Mouse (Mus musculus) forebrain, embryonic 12.5 days (tissue): ENCODE measurements around the gene Gm4869. TPM values are rescaled to one million over a fixed set of nuclear protein-coding genes. Genes with fewer than 3 reads are reported as not detected.
"Not testable (repeated sequence)": the region's sequence is repeated elsewhere in the genome, so short reads cannot be mapped to it uniquely, and the experiment has no call there.

Experiments used
- ATAC-seq: fragments of 200-750 bp; cut with Nextera tagmentation; 2 replicates; pipeline ENCODE4 v1.8.0; 2017; ENCODE audit warnings: moderate TSS enrichment; ENCODE audit not compliant: low FRiP score
- H3K27ac ChIP-seq: fragments of 300-500 bp; sonication (generic); 2 replicates; pipeline ENCODE4 v1.5.1; 2016; ENCODE audit warnings: mild to moderate bottlenecking
- H3K27me3 ChIP-seq: fragments of 300-500 bp; sonication (generic); 2 replicates; pipeline ENCODE4 v1.6.1; 2016; ENCODE audit warnings: mild to moderate bottlenecking
- H3K36me3 ChIP-seq: fragments of 300-500 bp; sonication (generic); replicated peaks from 2 replicates; pipeline ENCODE4 v1.6.1; 2016; ENCODE audit warnings: mild to moderate bottlenecking
- H3K4me1 ChIP-seq: fragments of 300-500 bp; sonication (generic); 2 replicates; pipeline ENCODE4 v1.6.1; 2016
- H3K4me2 ChIP-seq: fragments of 300-500 bp; sonication (generic); 2 replicates; pipeline ENCODE4 v1.6.1; 2016; ENCODE audit warnings: mild to moderate bottlenecking, moderate library complexity
- H3K4me3 ChIP-seq: fragments of 300-500 bp; sonication (generic); replicated peaks from 2 replicates; pipeline ENCODE4 v1.5.1; 2016; ENCODE audit warnings: mild to moderate bottlenecking
- H3K9ac ChIP-seq: fragments of 300-500 bp; sonication (generic); 2 replicates; pipeline ENCODE4 v1.6.1; 2016; ENCODE audit warnings: mild to moderate bottlenecking
- H3K9me3 ChIP-seq: fragments of 300-500 bp; sonication (generic); 2 replicates; pipeline ENCODE4 v1.6.1; 2016
- whole genome bisulfite sequencing: fragments of 180-500 bp; shearing (Covaris S2); methylation state at CpG from one replicate; pipeline ENCODE4 v1.1.7; 2016; 5-methylcytosine and 5-hydroxymethylcytosine counted together
- polyA plus RNA-seq: library from polyadenylated mRNA; unstranded; fragments of >200 nt; fragmentation: Nextera tagmentation; extraction: Ambion mirVana; gene quantifications from 2 replicates; pipeline ENCODE4 v1.2.1, GENCODE M21; 2016

The Gm4869 gene
- polyA plus RNA-seq, 1 experiment from 2014 or later = not detected

DNA sequence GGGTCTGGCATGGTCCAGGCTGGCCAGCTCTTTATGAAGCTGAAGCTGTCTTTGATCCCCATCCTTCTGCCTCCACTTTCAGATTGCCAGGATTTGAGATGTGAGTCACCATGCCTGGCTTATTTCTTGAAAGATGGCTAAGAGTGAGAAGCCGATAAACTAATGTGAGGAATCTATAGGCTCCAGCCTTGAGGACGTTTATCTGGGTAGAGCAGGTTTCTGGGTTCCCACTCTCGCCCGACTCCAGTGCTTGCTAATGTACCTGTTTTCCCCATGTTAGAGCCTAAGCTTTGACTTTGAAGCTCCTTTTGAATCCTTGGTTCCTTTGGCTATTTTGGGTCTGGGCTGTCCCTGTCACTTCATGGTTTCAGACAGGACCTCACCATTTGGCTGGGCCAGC is 24.8 kb upstream of the Gm4869 start:
- Histone ChIP-seq H3K36me3 (peaks cover 28% of the 10 kb centered on the region), H3K4me2 (peak overlapping the region; percentile 90), H3K27ac (no peak overlapping the region), H3K9ac (peak overlapping the region; percentile 98), H3K4me1 (peaks cover 28% of the 10 kb centered on the region), H3K27me3 (no peaks in the 10 kb centered on the region), H3K9me3 (no peaks in the 10 kb centered on the region), H3K4me3 (peak overlapping the region; percentile 99)
- ATAC-seq = no peak
- 75% methylated on average over 4 of the region's 4 CpGs for WGBS

- no peak for ATAC-seq
- Histone ChIP-seq H3K36me3 (peaks cover 74% of the 10 kb centered on the region), H3K4me2 (no peak overlapping the region), H3K4me3 (no peak overlapping the region), H3K27ac (no peak overlapping the region), H3K4me1 (peaks cover 19% of the 10 kb centered on the region), H3K27me3 (no peaks in the 10 kb centered on the region), H3K9me3 (no peaks in the 10 kb centered on the region), H3K9ac (no peak overlapping the region)
- WGBS = 91% methylated on average over 17 of the region's 17 CpGs
Measured at GRCm38 (mm10) chr5:140425016-140425783, 20.2 kb upstream of the Gm4869 start.

DNA sequence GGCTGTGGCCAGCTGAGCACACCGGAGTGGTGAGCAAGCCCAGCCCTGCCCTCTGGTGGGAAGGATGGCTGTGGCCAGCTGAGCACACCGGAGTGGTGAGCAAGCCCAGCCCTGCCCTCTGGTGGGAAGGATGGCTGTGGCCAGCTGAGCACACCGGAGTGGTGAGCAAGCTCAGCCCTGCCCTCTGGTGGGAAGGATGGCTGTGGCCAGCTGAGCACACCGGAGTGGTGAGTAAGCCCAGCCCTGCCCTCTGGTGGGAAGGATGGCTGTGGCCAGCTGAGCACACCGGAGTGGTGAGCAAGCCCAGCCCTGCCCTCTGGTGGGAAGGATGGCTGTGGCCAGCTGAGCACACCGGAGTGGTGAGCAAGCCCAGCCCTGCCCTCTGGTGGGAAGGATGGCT is 6.3 kb upstream of the Gm4869 start:
- WGBS = 94% methylated on average over 3 of the region's 6 CpGs

DNA sequence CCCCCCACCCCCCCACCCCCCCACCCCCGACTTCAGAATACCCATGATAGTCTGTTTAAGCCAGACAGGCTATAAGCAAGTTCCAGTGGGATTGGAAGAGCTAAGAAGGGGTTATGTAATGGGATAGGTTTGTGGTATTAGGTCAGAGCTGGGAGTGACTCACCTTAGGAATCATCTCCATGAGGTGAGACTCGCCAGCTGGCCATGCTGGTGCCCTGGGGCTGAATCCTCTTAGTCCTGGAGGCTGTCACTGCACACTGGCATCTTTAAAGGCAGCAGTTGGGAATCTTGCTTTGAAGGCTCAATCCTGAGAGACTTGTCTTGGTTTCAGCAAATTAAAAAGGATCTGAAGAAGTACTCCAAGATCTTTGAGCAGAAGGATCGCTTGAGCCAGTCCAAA is 4.0 kb upstream of the Gm4869 start:
- H3K36me3 ChIP-seq = peaks cover 90% of the 10 kb centered on the region
- no peak overlapping the region for H3K4me3 ChIP-seq
- no peaks in the 10 kb centered on the region for H3K27me3 ChIP-seq
- H3K4me2 ChIP-seq = no peak overlapping the region
- no peak overlapping the region for H3K9ac ChIP-seq
- H3K27ac ChIP-seq = no peak overlapping the region
- H3K4me1 ChIP-seq = no peaks in the 10 kb centered on the region
- H3K9me3 ChIP-seq = no peaks in the 10 kb centered on the region
- WGBS = 88% methylated on average over 3 of the region's 3 CpGs
- ATAC-seq = no peak

More for the DNA sequence above, 6.3 kb upstream of the Gm4869 start:
- not testable (repeated sequence) for ATAC-seq, H3K27ac ChIP-seq, H3K9ac ChIP-seq, H3K4me2 ChIP-seq, H3K4me3 ChIP-seq, H3K27me3 ChIP-seq, H3K4me1 ChIP-seq, H3K9me3 ChIP-seq
- H3K36me3 ChIP-seq = peaks cover 91% of the 10 kb centered on the region

DNA sequence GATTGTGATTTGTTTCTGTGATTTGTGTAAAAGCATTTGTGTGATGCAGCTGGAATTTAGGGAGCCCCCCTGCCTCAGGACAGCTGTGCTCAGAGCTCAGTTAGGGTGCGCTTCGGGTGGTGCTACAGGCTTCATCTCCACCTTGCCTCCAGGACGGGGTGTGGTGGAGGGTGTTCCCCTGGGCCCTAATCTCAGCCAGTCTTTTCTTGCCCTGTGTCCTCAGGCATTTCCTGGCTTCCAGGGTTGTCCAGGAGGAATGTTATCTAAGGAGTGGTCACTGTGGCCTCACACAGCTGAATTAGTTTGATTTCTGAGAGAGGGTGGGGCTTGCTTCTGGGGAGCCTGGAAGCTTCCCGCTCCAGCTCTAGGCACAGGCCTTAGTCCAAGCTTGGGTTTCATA is 1.4 kb upstream of the Gm4869 start:
- WGBS = 97% methylated on average over 4 of the region's 4 CpGs
- Histone ChIP-seq H3K4me1 (no peaks in the 10 kb centered on the region), H3K4me3 (no peak overlapping the region), H3K9ac (no peak overlapping the region), H3K9me3 (no peaks in the 10 kb centered on the region), H3K4me2 (no peak overlapping the region), H3K27ac (no peak overlapping the region), H3K27me3 (no peaks in the 10 kb centered on the region), H3K36me3 (peaks cover 68% of the 10 kb centered on the region)
- no peak for ATAC-seq

DNA sequence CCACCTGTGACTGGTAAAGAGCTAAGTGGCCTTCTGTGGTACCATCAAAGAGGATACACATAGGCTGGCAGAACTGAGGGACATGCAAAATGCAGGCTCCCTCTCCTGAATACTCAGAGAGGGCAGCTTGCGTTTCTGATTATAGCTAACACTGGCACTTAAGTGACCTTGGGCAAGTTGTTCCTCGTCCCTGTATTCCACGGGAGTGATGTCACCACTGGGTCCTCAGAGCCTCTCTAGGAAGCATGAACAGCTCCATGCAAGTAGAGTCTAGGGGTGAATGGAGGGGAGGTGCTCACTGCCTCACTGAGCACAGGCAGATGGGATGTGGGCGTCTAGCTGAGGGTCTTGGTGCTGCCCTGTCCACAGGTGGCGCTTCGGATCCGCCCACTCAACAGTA is 609 bp downstream of the Gm4869 start:
- Histone ChIP-seq H3K36me3 (peaks cover 52% of the 10 kb centered on the region), H3K27me3 (no peaks in the 10 kb centered on the region)
- 81% methylated on average over 7 of the region's 7 CpGs for WGBS

GRCm38 (mm10) chr5:140454488-140454887 is 9.0 kb downstream of the Gm4869 start:
- Histone ChIP-seq H3K9me3 (no peaks in the 10 kb centered on the region), H3K36me3 (no peaks in the 10 kb centered on the region), H3K4me3 (no peak overlapping the region), H3K27me3 (no peaks in the 10 kb centered on the region), H3K27ac (0 out of 2 replicates have a peak overlapping the region, but pooled peaks have one; percentile 25), H3K4me1 (no peaks in the 10 kb centered on the region), H3K4me2 (no peak overlapping the region), H3K9ac (no peak overlapping the region)
- no peak for ATAC-seq

More for the DNA sequence above, 609 bp downstream of the Gm4869 start:
- ATAC-seq = no peak
- H3K4me3 ChIP-seq = no peak overlapping the region
- H3K9me3 ChIP-seq = no peaks in the 10 kb centered on the region
- H3K4me2 ChIP-seq = no peak overlapping the region
- H3K9ac ChIP-seq = no peak overlapping the region
- H3K4me1 ChIP-seq = no peaks in the 10 kb centered on the region
- no peak overlapping the region for H3K27ac ChIP-seq

DNA sequence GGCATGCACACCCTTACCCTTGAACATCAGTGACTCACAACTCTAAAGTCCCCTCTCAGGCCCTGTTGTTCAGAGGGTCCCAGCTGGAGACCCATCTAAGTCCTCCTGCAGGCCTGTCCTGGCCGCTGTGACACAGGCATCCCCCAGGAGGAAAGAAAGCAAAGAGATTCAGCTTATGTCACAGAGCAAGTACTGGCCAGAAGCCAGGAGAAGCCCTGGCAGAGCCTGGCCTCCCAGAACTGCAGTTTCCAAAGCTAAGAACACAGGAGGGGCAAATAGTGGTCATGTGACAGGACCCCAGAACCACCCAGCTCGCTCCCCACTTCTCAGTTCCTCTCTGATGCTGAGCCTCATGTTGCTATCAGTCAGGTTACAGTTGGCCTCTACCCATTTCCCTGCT is 10.0 kb downstream of the Gm4869 start:
- 69% methylated on average over 2 of the region's 2 CpGs for WGBS

GRCm38 (mm10) chr5:140461476-140461875 is 16.0 kb downstream of the Gm4869 start:
- H3K36me3 ChIP-seq = no peaks in the 10 kb centered on the region
- H3K4me1 ChIP-seq = no peaks in the 10 kb centered on the region
- H3K27me3 ChIP-seq = no peaks in the 10 kb centered on the region
- no peak for ATAC-seq
- 74% methylated on average over 3 of the region's 3 CpGs for WGBS
- no peak overlapping the region for H3K27ac ChIP-seq
- no peak overlapping the region for H3K4me2 ChIP-seq
- no peak overlapping the region for H3K4me3 ChIP-seq
- H3K9ac ChIP-seq = no peak overlapping the region
- peaks cover 8% of the 10 kb centered on the region for H3K9me3 ChIP-seq

More for the DNA sequence above, 10.0 kb downstream of the Gm4869 start:
- ATAC-seq = no peak
- Histone ChIP-seq H3K36me3 (no peaks in the 10 kb centered on the region), H3K4me2 (no peak overlapping the region), H3K9ac (no peak overlapping the region), H3K4me1 (no peaks in the 10 kb centered on the region), H3K4me3 (no peak overlapping the region), H3K27me3 (no peaks in the 10 kb centered on the region), H3K9me3 (no peaks in the 10 kb centered on the region), H3K27ac (no peak overlapping the region)

- not testable (repeated sequence) for H3K36me3 ChIP-seq, H3K9ac ChIP-seq, H3K27me3 ChIP-seq, H3K4me1 ChIP-seq, ATAC-seq, H3K27ac ChIP-seq, H3K4me3 ChIP-seq, H3K9me3 ChIP-seq, H3K4me2 ChIP-seq
- 90% methylated on average over 2 of the region's 2 CpGs for WGBS
Measured at GRCm38 (mm10) chr5:140463151-140463550, 17.7 kb downstream of the Gm4869 start.

GRCm38 (mm10) chr5:140464943-140465342 is 19.5 kb downstream of the Gm4869 start:
- H3K36me3 ChIP-seq = no peaks in the 10 kb centered on the region
- no peak overlapping the region for H3K4me3 ChIP-seq
- H3K27me3 ChIP-seq = no peaks in the 10 kb centered on the region
- WGBS = 84% methylated on average over 2 of the region's 2 CpGs
- H3K4me2 ChIP-seq = no peak overlapping the region
- peaks cover 8% of the 10 kb centered on the region for H3K9me3 ChIP-seq
- no peak overlapping the region for H3K27ac ChIP-seq
- no peak overlapping the region for H3K9ac ChIP-seq
- no peak for ATAC-seq
- H3K4me1 ChIP-seq = no peaks in the 10 kb centered on the region

DNA sequence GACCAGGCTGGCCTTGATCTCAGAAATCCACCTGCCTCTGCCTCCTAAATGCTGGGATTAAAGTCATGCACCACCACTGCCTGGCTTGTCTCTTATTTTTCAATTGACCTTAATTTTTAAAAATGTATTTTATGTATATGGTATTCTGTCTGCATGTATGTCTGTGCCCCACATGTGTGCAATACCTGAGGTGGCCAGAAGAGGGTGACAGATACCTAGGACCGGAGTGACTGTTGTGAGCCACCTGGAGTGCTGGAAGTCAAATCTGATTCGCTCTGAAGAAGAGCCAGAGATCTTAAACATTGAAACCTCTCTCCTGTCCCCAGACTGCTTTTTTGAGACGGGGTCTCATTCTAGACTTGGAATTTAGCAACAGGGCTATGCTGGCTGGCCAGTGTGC is 26.9 kb downstream of the Gm4869 start:
- 80% methylated on average over 3 of the region's 3 CpGs for WGBS
- no peaks in the 10 kb centered on the region for H3K36me3 ChIP-seq
- no peaks in the 10 kb centered on the region for H3K4me1 ChIP-seq
- ATAC-seq = no peak
- H3K4me3 ChIP-seq = no peak overlapping the region
- H3K9me3 ChIP-seq = no peaks in the 10 kb centered on the region
- no peaks in the 10 kb centered on the region for H3K27me3 ChIP-seq
- no peak overlapping the region for H3K4me2 ChIP-seq
- H3K9ac ChIP-seq = no peak overlapping the region
- no peak overlapping the region for H3K27ac ChIP-seq

DNA sequence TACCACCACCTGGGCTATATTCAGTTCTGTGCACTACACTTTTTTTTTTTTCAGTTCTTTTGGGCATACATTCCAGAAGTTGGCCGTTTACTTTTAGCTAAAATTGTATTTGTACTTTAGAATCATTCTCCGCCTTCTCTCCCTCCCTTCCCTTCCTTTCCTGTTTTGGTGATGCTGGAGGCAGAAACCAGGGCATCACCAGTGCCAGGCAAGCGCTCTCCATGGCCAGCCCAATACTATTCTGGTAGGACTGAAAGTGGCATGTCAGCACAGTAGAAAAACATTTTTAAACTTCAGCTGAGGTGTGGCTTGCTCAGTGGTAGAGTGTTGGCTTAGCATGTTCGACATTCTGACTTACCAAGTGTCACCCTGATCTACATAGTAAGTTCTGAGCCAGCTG is 36.0 kb downstream of the Gm4869 start:
- ATAC-seq = no peak
- H3K9me3 ChIP-seq = no peaks in the 10 kb centered on the region
- no peak overlapping the region for H3K27ac ChIP-seq
- H3K27me3 ChIP-seq = 0 out of 2 replicates have a peak, but pooled peaks cover 4% of the 10 kb centered on the region
- no peaks in the 10 kb centered on the region for H3K4me1 ChIP-seq
- no peak overlapping the region for H3K9ac ChIP-seq
- H3K4me3 ChIP-seq = no peak overlapping the region
- H3K36me3 ChIP-seq = no peaks in the 10 kb centered on the region
- 84% methylated on average over 4 of the region's 4 CpGs for WGBS
- no peak overlapping the region for H3K4me2 ChIP-seq
